Mouse (Mus musculus) ES-Bruce4 (cell line): Measurements from ENCODE around the gene Foxa1.

Experiments used
- EP300 ChIP-seq: IDR thresholded peaks from 2 replicates; pipeline ENCODE4 v1.6.1; 2011; ENCODE audit warnings: low read depth, low read length; ENCODE audit not compliant: insufficient read depth
- POLR2A ChIP-seq: IDR thresholded peaks from one replicate; pipeline ENCODE4 v1.8.1; 2011; ENCODE audit warnings: low read length; ENCODE audit not compliant: insufficient read depth

DNA sequence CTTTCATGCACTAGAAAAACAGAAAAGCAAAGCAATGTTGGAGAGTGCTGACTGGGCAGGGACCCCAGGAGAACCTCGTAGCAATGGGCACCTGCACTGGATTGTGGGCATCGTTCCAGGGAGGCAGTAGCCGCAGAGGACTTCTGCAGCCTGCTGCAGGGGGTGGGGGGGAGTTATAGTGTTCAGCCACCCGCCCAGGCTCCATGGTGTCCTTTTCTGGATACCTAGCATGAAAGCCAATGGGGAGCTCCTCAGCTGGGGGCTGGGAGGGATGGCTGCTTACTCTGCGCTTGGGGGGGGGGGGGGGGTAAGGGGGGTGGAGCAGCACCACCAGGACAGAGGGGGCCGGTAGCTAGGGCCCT is 12.2 kb downstream of the Foxa1 start:
- TF ChIP-seq EP300 (no peak), POLR2A (no peak)
